Mouse (Mus musculus) cerebellum, adult 2 months (tissue): Measurements from ENCODE around the gene Hoxd9. TPM values are rescaled to one million over a fixed set of nuclear protein-coding genes. Genes with fewer than 3 reads are reported as not detected.

Experiments
- DNase-seq, 2 experiments: peaks; one replicate each; pipeline ENCODE4 v3.0.0; 2021
- H3K27ac ChIP-seq: fragments of 200-500 bp; 2 replicates; pipeline ENCODE4 v1.5.1; 2012; ENCODE audit warnings: low read length, control low read depth, inconsistent platforms; ENCODE audit not compliant: insufficient read depth
- H3K27me3 ChIP-seq: fragments of 200-500 bp; 2 replicates; pipeline ENCODE4 v1.6.1; 2012; ENCODE audit warnings: inconsistent platforms, mild to moderate bottlenecking, low read length, moderate library complexity; ENCODE audit not compliant: control insufficient read depth, insufficient read depth
- H3K4me1 ChIP-seq: fragments of 200-500 bp; 2 replicates; pipeline ENCODE4 v1.6.1; 2011; ENCODE audit warnings: low read length; ENCODE audit not compliant: control insufficient read depth, insufficient read depth
- H3K4me3 ChIP-seq: fragments of 200-500 bp; replicated peaks from 2 replicates; pipeline ENCODE3; 2011; ENCODE audit warnings: mild to moderate bottlenecking, low read depth, low read length, control low read depth; ENCODE audit not compliant: insufficient read depth
- CTCF ChIP-seq: fragments of 200-500 bp; IDR thresholded peaks from 2 replicates; pipeline ENCODE4 v1.5.1; 2011; ENCODE audit warnings: low read depth, mild to moderate bottlenecking, control low read depth, low read length, moderate library complexity, borderline replicate concordance; ENCODE audit not compliant: insufficient read depth
- POLR2A ChIP-seq: fragments of 200-500 bp; IDR thresholded peaks from 2 replicates; pipeline ENCODE4 v1.6.1; 2011; ENCODE audit warnings: low read length, control low read depth, borderline replicate concordance; ENCODE audit not compliant: insufficient read depth
- WGBS: fragments of 180-500 bp; shearing (Covaris S2); methylation state at CpG from one replicate; pipeline ENCODE4 v1.1.7; 2018; 5-methylcytosine and 5-hydroxymethylcytosine counted together
- polyA plus RNA-seq: library from polyadenylated mRNA; depleted of rRNA; stranded (reverse); fragments of >200 nt; gene quantifications from 2 replicates; pipeline ENCODE4 v1.2.3, GENCODE M21; 2012

Hoxd9 gene
- polyA plus RNA-seq, 1 experiment = not detected

GRCm38 (mm10) chr2:74728303-74728680 is 30.8 kb downstream of the Hoxd9 start:
- no peak overlapping the region for H3K4me3 ChIP-seq
- H3K4me1 ChIP-seq = no peaks in the 10 kb centered on the region; the same call in 1 of the 2 replicates
- peaks cover 18% of the 10 kb centered on the region; the same call in 1 of the 2 replicates for H3K27me3 ChIP-seq
- TF ChIP-seq POLR2A = no peak
- no peak overlapping the region for H3K27ac ChIP-seq
- DNase-seq = no peak
- 3% methylated on average over 13 of the region's 13 CpGs for WGBS

DNA sequence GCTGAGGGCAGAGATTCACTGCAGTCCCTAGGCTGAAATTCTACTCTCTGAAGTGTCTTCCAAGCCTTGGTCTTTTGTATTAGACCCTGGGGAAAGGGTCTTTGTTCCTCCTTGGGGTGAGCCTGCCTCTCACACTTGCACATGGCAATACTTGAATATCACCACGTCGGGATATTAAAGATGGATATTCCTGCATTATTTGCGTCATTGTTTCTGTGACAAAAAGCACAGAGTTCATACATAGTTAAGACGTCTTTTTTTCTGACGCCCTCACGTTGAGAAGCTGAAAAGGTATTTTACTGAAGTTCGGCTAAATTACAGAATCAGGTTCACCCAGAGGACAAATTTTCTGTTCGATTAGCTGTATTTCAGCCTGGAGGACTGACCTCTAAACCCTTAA is 32.8 kb downstream of the Hoxd9 start:
- Histone ChIP-seq H3K27ac (no peak overlapping the region), H3K4me1 (no peaks in the 10 kb centered on the region; the same call in 1 of the 2 replicates), H3K4me3 (no peak overlapping the region), H3K27me3 (peaks cover 20% of the 10 kb centered on the region; the same call in 1 of the 2 replicates)
- WGBS = 4% methylated on average over 8 of the region's 8 CpGs
- no peak for DNase-seq
- TF ChIP-seq POLR2A = no peak
- no peak for TF ChIP-seq CTCF

- H3K27ac ChIP-seq = no peak overlapping the region
These were observed 33.5 kb downstream of the Hoxd9 start for GRCm38 (mm10) chr2:74731055-74731454.

DNA sequence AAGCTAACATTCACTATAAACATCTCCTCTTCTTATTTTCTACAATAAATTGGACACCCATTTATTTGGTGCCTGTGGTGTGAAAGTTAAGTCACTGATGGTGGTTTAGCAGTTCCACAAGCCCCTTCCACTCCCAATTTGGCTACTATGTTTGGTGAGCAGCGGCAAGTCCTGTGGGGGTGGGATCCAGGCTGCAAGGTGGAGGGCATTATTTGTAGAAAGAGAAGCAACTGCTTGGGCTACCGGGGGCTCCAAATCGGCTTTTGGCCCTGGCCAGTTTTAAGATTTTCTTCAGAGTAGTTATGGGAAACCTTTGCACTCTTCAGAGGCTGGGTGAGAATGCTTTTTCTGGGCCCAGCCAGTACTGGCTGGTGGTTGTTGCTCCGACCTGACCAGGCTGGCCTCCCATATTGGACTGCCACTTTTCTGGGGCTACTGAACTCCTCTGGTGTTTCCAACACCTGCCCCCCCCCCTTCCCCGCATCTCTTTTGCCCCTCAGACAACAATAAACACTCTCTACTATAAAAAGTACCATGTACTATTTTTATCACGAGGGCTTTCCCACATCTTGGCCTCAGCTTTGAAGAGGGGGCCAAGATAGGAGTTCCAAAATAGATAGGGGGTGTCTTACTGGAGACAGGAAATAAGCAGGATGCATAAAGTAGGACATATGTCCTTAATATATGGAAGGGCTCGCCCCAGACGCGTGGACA is 34.4 kb downstream of the Hoxd9 start:
- no peak for TF ChIP-seq POLR2A
- TF ChIP-seq CTCF = no peak
- no peaks in the 10 kb centered on the region; the same call in 1 of the 2 replicates for H3K4me1 ChIP-seq
- H3K27me3 ChIP-seq = peaks cover 19% of the 10 kb centered on the region; the same call in 1 of the 2 replicates
- 4% methylated on average over 9 of the region's 9 CpGs for WGBS
- no peak overlapping the region for H3K27ac ChIP-seq
- no peak for DNase-seq
- H3K4me3 ChIP-seq = no peak overlapping the region

More at GRCm38 (mm10) chr2:74731055-74731454, 33.5 kb downstream of the Hoxd9 start:
- Histone ChIP-seq H3K27me3 (peaks cover 21% of the 10 kb centered on the region; the same call in 1 of the 2 replicates), H3K4me3 (no peak overlapping the region), H3K4me1 (no peaks in the 10 kb centered on the region; the same call in 1 of the 2 replicates)
- no peak for TF ChIP-seq POLR2A
- TF ChIP-seq CTCF = no peak
- no peak for DNase-seq

GRCm38 (mm10) chr2:74732513-74733316 is 35.2 kb downstream of the Hoxd9 start:
- DNase-seq = no peak
- TF ChIP-seq CTCF (no peak), POLR2A (no peak)
- Histone ChIP-seq H3K27ac (no peak overlapping the region), H3K4me3 (no peak overlapping the region), H3K27me3 (peaks cover 17% of the 10 kb centered on the region; the same call in 1 of the 2 replicates), H3K4me1 (no peaks in the 10 kb centered on the region)
- WGBS = 2% methylated on average over 52 of the region's 52 CpGs

DNA sequence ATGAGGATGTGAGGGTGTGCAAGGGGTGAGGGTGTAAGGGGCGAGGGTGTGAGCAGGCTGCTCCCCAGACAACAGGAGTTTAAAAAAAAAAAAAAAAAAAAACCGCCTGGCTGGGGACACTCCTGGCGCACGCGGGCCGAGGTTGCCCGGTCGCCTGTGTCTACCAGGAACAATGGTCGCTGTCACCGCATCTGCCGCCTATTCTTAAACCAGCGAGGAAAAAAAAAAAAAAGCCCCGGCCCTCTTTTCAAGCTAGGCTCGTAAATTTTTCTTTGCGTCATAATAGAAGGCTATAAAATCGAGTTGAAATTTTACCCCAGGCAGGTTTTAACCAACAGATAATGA is 35.8 kb downstream of the Hoxd9 start:
- no peak overlapping the region for H3K4me3 ChIP-seq
- no peaks in the 10 kb centered on the region for H3K4me1 ChIP-seq
- TF ChIP-seq CTCF = no peak
- TF ChIP-seq POLR2A = no peak
- WGBS = 2% methylated on average over 16 of the region's 16 CpGs
- no peak for DNase-seq
- no peak overlapping the region for H3K27ac ChIP-seq
- H3K27me3 ChIP-seq = peaks cover 15% of the 10 kb centered on the region; the same call in 1 of the 2 replicates

- H3K4me1 ChIP-seq = no peaks in the 10 kb centered on the region
- TF ChIP-seq POLR2A (no peak), CTCF (no peak)
- no peak overlapping the region for H3K27ac ChIP-seq
- 1% methylated on average over 6 of the region's 6 CpGs for WGBS
- H3K4me3 ChIP-seq = no peak overlapping the region
- DNase-seq = no peak
- H3K27me3 ChIP-seq = peaks cover 15% of the 10 kb centered on the region; the same call in 1 of the 2 replicates
These were observed 36.2 kb downstream of the Hoxd9 start for GRCm38 (mm10) chr2:74733765-74734164.
